Mouse (Mus musculus) gastrocnemius, adult 2 months (tissue): ENCODE data around the gene F7. TPM values are rescaled to one million over a fixed set of nuclear protein-coding genes. Genes with fewer than 3 reads are reported as not detected.
"Not testable (repeated sequence)": the region's sequence is repeated elsewhere in the genome, so short reads cannot be mapped to it uniquely, and the experiment has no call there.

Experiments used
- DNase-seq: peaks from one replicate; pipeline ENCODE4 v3.0.0; 2022
- H3K27ac ChIP-seq: fragments of 200-600 bp; 2 replicates; pipeline ENCODE4 v1.8.1; 2022; ENCODE audit warnings: mild to moderate bottlenecking
- H3K4me3 ChIP-seq: fragments of 200-600 bp; 2 replicates; pipeline ENCODE4 v1.8.1; 2022; ENCODE audit warnings: mild to moderate bottlenecking, moderate library complexity
- CTCF ChIP-seq: fragments of 200-600 bp; IDR thresholded peaks from 2 replicates; pipeline ENCODE4 v1.8.1; 2022; ENCODE audit warnings: antibody characterized with exemption, mild to moderate bottlenecking, moderate library complexity
- intact Hi-C: fragments of 180-260 bp; cut with DNase I; formaldehyde crosslinking; loops from one replicate; pipeline ENCODE4 v1.15.1; 2025
- total RNA-seq, 2 experiments: library from RNA; stranded (reverse); gene quantifications; 2 replicates each; pipeline ENCODE4 v1.2.3; 2021

The F7 gene
- total RNA-seq, 2 experiments from 2014 or later: not detected

GRCm38 (mm10) chr8:13039054-13039453, 13.2 kb downstream of the F7 start:
- Histone ChIP-seq H3K27ac (no peak overlapping the region), H3K4me3 (no peak overlapping the region)
- no peak for TF ChIP-seq CTCF
- no peak for DNase-seq
- intact Hi-C loops: no loop called here

DNA sequence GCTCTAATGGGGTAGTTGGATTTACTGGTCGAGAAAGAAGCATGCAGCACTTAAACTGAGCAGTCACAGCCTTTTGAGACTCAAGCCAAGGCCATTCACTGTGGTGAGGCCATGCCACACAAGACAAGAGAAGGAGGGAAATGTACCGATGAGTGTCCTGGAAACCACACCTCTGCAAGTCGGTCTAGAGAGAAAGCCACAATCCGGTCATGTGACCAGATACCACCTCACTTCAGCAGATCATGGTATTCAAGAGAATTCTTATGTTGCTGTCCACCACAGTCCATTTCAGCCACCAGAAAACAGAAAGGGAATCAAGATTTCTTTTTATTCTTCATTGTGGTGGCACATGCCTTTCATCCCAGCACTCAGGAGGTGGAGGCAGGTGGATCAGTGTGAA, 15.6 kb downstream of the F7 start:
- no peak for TF ChIP-seq CTCF
- intact Hi-C loops: no loop called here
- no peak for DNase-seq
- Histone ChIP-seq H3K4me3 (no peak overlapping the region), H3K27ac (no peak overlapping the region)

GRCm38 (mm10) chr8:13047652-13048051, 21.8 kb downstream of the F7 start:
- no peak for TF ChIP-seq CTCF
- intact Hi-C loops: no loop called here

GRCm38 (mm10) chr8:13050550-13050949, 24.7 kb downstream of the F7 start:
- Histone ChIP-seq H3K4me3 (no peak overlapping the region), H3K27ac (no peak overlapping the region)
- TF ChIP-seq CTCF: no peak
- no peak for DNase-seq
- intact Hi-C loops: no loop called here

More at GRCm38 (mm10) chr8:13047652-13048051, 21.8 kb downstream of the F7 start:
- no peak overlapping the region for H3K27ac ChIP-seq
- DNase-seq: no peak
- H3K4me3 ChIP-seq: no peak overlapping the region

- H3K4me3 ChIP-seq: no peak overlapping the region
- intact Hi-C loops: no loop called here
- DNase-seq: no peak
- no peak for TF ChIP-seq CTCF
- no peak overlapping the region for H3K27ac ChIP-seq
Observed at GRCm38 (mm10) chr8:13057351-13057750, 31.5 kb downstream of the F7 start.

GRCm38 (mm10) chr8:13060441-13061150, 34.8 kb downstream of the F7 start, which contains the start of gene Proz:
Proz (plus strand) TSS chr8:13060914.
- no peak within 1 kb of the TSS for H3K27ac ChIP-seq
- H3K4me3 ChIP-seq: no peak within 1 kb of the TSS
- no peak for DNase-seq
- TF ChIP-seq CTCF: no peak
- intact Hi-C loops: no loop called here

- Histone ChIP-seq H3K27ac (no peak overlapping the region), H3K4me3 (no peak overlapping the region)
- TF ChIP-seq CTCF: no peak
- no peak for DNase-seq
- intact Hi-C loops: no loop called here
Observed at GRCm38 (mm10) chr8:13063112-13063511, 37.3 kb downstream of the F7 start.

GRCm38 (mm10) chr8:13073255-13073654, 47.4 kb downstream of the F7 start:
- Histone ChIP-seq H3K4me3 (no peak overlapping the region), H3K27ac (no peak overlapping the region)
- TF ChIP-seq CTCF: no peak
- intact Hi-C loops: no loop called here
- no peak for DNase-seq

- no peak for TF ChIP-seq CTCF
- no peak overlapping the region for H3K27ac ChIP-seq
- H3K4me3 ChIP-seq: no peak overlapping the region
- intact Hi-C loops: no loop called here
- DNase-seq: no peak
Observed at GRCm38 (mm10) chr8:13075044-13075443, 49.2 kb downstream of the F7 start.

- DNase-seq, H3K27ac ChIP-seq, H3K4me3 ChIP-seq, intact Hi-C loops: not testable (repeated sequence)
Observed at GRCm38 (mm10) chr8:13075579-13075978, 49.7 kb downstream of the F7 start.

GRCm38 (mm10) chr8:13077542-13077941, 51.7 kb downstream of the F7 start:
- Histone ChIP-seq H3K27ac (no peak overlapping the region), H3K4me3 (no peak overlapping the region)
- TF ChIP-seq CTCF: no peak
- intact Hi-C loops: no loop called here
- DNase-seq: no peak

Other genes with a start within 250 kb of the F7 start
- 10 to 100 TPM; 26.0 to 49.7 TPM for gene Mcf2l, start 152.2 kb upstream of the F7 start, total RNA-seq
- gene F10, start 11.3 kb downstream of the F7 start, total RNA-seq: not detected
- gene Proz, start 34.9 kb downstream of the F7 start, total RNA-seq: not detected
- gene Pcid2, start 79.4 kb downstream of the F7 start, total RNA-seq: 1 to 10 TPM; 7.4 to 7.7 TPM
- 10 to 100 TPM; 67.6 to 68.5 TPM for gene Cul4a, start 79.6 kb downstream of the F7 start, total RNA-seq
- gene Lamp1, start 133.1 kb downstream of the F7 start, total RNA-seq: 100 to 1,000 TPM; 378 to 400 TPM
- 10 to 100 TPM in 1 of 2 experiments, 1 to 10 TPM in 1; 9.7 to 20.6 TPM for gene Grtp1, start 174.6 kb downstream of the F7 start, total RNA-seq
- gene Adprhl1, start 228.1 kb downstream of the F7 start, total RNA-seq: 100 to 1,000 TPM in 1 of 2 experiments, 10 to 100 TPM in 1; 44.7 to 101 TPM